Mouse (Mus musculus) kidney, adult 18-20 months (tissue): ENCODE results near the gene Timm8b.

Experiments
- DNase-seq: peaks from one replicate; pipeline ENCODE4 v3.0.0; 2021

Gene Timm8b

GRCm38 (mm10) chr9:50603189-50603997 lies at the start of gene Timm8b, which contains the start of gene Sdhd:
Gene Timm8b, plus strand, starts transcription at chr9:50603910.
Gene Sdhd, minus strand, starts transcription at chr9:50603812.
- DNase-seq = peak; percentile 95

DNA sequence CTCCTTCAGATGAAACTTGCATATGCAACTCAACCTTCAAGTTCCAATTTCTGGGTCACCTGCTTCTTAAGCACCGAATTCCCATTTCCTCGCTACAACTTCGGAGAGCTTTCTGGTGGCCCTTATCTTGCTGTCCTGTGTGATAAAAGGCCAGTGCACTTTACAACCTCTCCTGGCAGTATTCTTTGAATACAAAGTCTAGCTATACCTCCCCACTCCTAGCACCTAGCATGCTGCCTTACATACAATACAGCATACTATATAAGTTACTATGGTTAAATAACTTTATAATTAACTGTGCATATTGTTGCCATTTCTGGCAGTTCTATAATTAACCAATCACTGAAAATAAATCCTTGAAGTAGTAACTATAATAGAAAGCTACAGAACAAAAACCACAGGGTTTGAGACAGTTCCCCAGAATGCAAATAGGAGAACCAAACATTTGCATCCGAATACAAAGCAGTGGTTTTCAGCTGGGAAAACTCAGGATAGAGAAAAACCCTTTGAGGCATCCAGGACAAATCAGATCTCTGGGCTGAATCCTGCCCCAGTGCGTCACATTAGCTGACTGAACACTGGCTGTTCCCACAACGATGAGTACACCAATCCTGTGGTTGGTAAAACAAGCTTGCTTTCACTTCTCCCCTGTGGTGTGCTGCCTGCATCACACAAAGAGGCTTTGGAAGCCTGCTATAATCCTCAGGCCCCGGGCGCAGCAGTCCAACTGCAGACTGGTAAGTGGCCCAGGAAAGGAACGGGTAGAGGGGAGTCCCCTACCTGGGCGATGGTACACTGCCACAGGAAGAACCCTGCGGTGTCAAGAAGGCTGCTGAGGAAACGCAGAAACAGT lies 49.2 kb upstream of the Timm8b start, which contains the start of gene Il18:
Gene Il18, plus strand, starts transcription at position 587 of the 853 bp plus-strand sequence.
- peak; percentile 58 for DNase-seq

DNA sequence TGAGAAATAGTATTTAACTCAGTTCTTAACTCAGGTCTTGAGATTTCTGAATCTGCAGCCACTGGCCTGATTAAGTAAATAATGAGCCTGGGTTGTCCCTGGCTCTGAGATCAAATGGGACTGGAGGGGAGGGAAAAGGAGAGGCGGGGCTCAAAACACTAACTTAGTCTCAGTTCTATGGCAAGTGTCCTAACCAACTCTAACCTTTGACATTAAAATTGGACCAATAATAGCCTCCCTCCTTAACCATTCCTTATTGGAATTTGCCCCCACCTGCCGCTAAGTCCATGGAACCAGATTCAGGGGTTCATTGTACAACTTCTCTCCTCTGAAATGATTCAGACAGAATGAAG lies 48.6 kb upstream of the Timm8b start, which contains the start of gene Bco2:
Gene Bco2, minus strand, starts transcription at position 88 of the 353 bp plus-strand sequence.
- no peak for DNase-seq

DNA sequence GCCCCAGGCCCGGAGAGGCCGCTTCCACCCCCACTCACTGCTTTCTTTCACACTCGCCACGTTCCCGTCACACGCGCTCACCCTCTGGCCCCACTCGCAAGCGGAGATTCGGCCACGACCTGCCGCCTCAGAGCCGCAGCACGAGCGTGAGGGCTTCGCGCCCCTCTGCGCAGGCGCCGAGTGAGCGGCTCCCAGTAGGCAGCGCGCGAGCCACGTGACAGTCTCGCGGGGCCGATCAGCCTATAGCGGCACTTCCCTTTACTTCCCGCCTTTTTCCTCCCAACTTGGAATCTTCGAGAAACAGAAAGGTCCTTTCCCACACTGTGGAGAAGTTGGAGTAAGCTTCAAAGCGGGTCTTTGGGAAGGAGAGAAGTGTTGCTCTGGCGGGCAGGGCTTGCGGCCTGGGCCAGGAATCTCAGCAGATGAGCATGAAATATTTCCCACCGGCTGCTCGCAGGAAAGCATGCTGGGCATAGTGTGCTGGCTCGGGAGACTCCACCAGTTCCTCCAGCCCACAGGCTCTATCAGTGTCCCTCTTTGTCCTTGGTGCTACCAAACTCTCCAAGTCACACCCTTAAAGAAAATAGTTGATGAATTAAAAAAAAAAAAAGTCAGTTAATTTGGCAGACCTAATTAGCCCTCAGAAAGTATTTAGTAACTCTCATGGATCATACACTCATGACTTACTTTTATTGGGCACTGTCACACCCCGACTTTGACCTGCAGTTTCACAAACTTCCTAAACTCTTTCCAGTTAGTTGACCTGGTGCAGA lies 42.4 kb upstream of the Timm8b start, which contains the start of gene Tex12:
Gene Tex12, minus strand, starts transcription at position 181 of the 773 bp plus-strand sequence.
- no peak for DNase-seq

- no peak for DNase-seq
These were observed 41.8 kb upstream of the Timm8b start for GRCm38 (mm10) chr9:50561918-50562360.

- no peak for DNase-seq
These were observed 38.5 kb upstream of the Timm8b start for GRCm38 (mm10) chr9:50565173-50565572.

DNA sequence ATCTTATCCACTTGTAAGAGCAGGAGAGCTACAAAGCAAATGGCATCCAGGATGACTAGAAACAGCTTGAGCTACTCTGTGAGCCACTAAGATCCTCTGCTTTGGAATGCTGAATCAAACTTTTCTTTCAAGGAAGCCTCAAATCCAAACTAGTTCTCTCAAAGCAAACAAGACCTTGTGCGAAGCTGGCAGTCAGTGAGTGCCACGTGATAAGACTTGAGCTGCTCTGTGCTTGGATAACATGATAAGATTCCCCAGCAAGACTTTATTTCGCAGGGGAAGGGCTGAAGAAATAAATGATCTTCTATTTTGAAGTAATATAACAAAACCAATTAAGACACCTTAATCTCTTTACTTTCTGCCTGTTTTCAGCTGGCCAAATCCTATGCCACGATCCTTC lies 37.8 kb upstream of the Timm8b start:
- DNase-seq = no peak

- no peak for DNase-seq
These were observed 36.3 kb upstream of the Timm8b start for GRCm38 (mm10) chr9:50567372-50567771.

GRCm38 (mm10) chr9:50567881-50568280 lies 35.8 kb upstream of the Timm8b start:
- DNase-seq = no peak

DNA sequence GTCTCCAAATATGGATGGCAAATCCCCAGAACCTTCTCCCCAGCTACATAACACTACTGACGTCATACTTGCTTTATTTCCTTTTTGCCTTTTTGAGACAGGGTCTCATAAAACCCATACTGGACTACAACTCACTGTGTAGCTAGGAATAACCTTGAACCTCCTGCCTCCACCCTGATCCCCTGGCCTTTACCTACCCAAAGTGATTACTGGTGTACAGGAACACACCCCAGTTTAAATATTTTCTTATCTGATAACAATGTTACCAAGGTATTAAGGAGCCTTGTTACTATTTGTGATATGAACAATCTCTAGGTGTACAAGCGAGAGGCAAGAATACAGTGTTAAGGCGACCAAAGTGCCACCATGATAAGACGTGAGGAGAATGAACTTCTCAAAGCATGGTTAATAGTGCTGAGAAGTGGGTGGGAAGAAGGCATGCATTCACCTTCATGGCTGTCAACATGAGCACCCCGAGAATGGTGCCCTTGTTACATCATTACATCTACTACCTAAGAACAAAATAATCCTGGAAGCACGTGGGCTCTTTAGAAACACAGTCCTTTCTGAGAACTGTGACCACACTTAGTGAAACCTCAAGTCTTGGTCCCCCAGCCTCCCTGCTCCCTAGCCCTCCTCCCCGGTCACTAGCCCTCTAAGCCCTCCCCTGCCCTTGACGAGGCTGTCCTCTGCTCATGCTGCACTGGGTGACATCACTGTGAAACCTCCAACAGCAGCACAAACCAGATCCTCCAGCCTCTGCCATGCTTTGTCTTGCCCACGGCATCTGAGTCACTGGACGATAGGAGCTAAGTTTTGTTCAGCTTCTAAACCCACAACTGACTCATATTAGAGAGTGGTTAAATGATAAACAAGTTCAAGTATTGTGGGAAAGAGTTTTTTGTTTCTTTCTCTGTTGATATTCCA lies 33.8 kb upstream of the Timm8b start:
- DNase-seq = no peak

GRCm38 (mm10) chr9:50580370-50580769 lies 23.3 kb upstream of the Timm8b start:
- DNase-seq = no peak

GRCm38 (mm10) chr9:50585145-50585818 lies 18.4 kb upstream of the Timm8b start:
- DNase-seq = peak; percentile 70

GRCm38 (mm10) chr9:50586955-50587354 lies 16.8 kb upstream of the Timm8b start:
- no peak for DNase-seq

- no peak for DNase-seq
These were observed 12.7 kb upstream of the Timm8b start for GRCm38 (mm10) chr9:50590856-50591518.

DNA sequence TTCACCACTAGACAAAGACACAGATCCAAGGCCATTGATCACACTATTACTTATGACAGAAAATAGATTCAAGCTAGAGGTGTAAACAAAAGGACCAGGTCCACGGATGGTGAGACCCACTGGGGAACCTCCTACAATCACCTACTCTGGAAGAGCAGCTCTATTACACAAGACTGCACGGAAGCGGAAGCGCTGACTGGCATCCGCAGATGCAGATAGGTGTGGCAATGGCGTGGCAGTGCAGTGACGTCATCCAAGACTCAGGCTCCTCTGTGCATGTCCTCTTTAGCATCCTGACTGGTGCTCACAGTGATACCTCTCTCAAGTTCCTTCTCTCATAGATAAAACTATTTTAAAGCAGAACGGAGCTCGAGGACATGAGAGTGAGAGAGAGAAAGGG lies 10.8 kb upstream of the Timm8b start:
- DNase-seq = no peak

GRCm38 (mm10) chr9:50593544-50593943 lies 10.2 kb upstream of the Timm8b start:
- peak; percentile 53 for DNase-seq

DNA sequence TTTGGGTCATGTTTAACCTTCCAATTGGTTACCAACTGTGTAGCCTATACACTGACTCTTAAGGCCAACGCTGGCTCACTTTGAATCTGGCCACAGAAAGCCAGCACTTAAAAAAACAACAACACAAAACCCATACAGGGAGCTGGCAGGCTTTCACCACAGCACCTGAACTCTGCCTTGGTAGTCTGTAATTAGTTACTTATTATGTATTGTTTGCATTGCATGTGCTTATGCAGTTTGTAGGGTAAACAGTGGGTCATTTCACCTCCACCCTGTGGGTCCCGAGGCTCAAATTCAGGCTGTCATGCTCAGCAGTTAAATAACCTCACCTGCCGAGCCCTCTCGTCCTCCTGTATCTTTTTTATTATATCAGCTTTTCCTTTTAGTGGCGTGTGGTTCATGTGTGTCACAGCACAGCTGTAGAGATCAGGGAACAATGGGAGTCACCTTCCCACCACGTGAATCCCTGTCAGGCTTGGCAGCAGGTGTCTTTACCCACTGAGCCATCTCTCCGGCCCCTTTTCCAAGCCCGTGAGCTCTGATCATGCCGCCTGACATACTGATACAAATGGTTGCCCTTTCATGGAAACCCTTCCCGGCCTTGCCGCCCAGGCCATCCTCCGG lies 8.8 kb upstream of the Timm8b start:
- peak; percentile 45 for DNase-seq

DNA sequence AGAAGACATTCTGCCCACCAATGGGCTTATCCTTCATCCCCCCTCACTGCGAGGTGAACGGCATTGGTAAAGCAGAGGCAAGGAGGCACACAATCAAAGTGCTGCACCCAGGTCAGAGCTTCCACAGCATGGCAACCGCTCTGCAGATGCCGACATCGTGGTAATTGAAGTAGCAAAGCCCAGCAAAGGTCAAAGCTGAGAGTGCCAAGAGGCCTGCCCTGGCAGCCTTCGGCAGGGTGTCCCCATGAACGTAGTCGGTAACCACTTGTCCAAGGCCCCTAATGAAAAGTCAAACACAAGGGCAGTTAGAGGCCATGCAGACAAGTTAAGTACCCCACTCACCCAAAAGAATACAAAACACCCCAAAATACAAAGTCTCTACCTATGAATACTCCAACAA lies 6.7 kb upstream of the Timm8b start:
- no peak for DNase-seq

GRCm38 (mm10) chr9:50601536-50601935 lies 2.2 kb upstream of the Timm8b start:
- no peak for DNase-seq
